Mouse (Mus musculus) CH12.LX (cell line): ENCODE data around the gene Pgam1.

Experiments used
- CTCF ChIP-seq, 2 experiments: IDR thresholded peaks in 1 of 2; conservative IDR thresholded peaks in 1 of 2; 2 replicates each; pipeline ENCODE4 v1.5.1; 2011 to 2012; ENCODE audit warnings: low read depth in 2 of 2, low read length in 2 of 2, improper control_type of control experiment in 1 of 2, inconsistent platforms in 1 of 2, mild to moderate bottlenecking in 1 of 2, moderate library complexity in 1 of 2
- MAZ ChIP-seq: IDR thresholded peaks from 2 replicates; pipeline ENCODE4 v1.6.1; 2012; ENCODE audit warnings: low read depth, mild to moderate bottlenecking, inconsistent platforms, low read length, improper control_type of control experiment, moderate library complexity
- POLR2A ChIP-seq: IDR thresholded peaks from 2 replicates; pipeline ENCODE4 v1.6.1; 2011; ENCODE audit warnings: low read depth, mild to moderate bottlenecking, improper control_type of control experiment, low read length
- ZC3H11A ChIP-seq: IDR thresholded peaks from 2 replicates; pipeline ENCODE4 v1.6.1; 2012; ENCODE audit warnings: low read depth, mild to moderate bottlenecking, inconsistent platforms, low read length, improper control_type of control experiment

- TF ChIP-seq CTCF (conservative IDR thresholded peaks at IDR 0.05 in 1 of 2, IDR thresholded peaks at IDR 0.05 in 1 of 2; ENCODE audit: low read depth in 2 of 2, low read length in 2 of 2) (no peak), MAZ (no peak), ZC3H11A (no peak), POLR2A (no peak)
Observed at GRCm38 (mm10) chr19:41906311-41907078, 5.2 kb upstream of the Pgam1 start.
